Mouse (Mus musculus) midbrain, embryonic 12.5 days (tissue): ENCODE results near the gene Gdf3. TPM values are rescaled to one million over a fixed set of nuclear protein-coding genes. Genes with fewer than 3 reads are reported as not detected.
A peak's percentile ranks its signal among the peaks of the same experiment; 100 is the strongest.

Experiments
- ATAC-seq: fragments of 200-750 bp; cut with Nextera tagmentation; 2 replicates; pipeline ENCODE4 v1.8.0; 2017; ENCODE audit warnings: low read depth, moderate TSS enrichment, moderate library complexity; ENCODE audit not compliant: low FRiP score
- H3K27ac ChIP-seq: fragments of 300-500 bp; sonication (generic); replicated peaks from 2 replicates; pipeline ENCODE4 v1.5.1; 2016; ENCODE audit warnings: mild to moderate bottlenecking
- H3K27me3 ChIP-seq: fragments of 300-500 bp; sonication (generic); 2 replicates; pipeline ENCODE4 v1.6.1; 2016; ENCODE audit warnings: mild to moderate bottlenecking
- H3K36me3 ChIP-seq: fragments of 300-500 bp; sonication (generic); 2 replicates; pipeline ENCODE4 v1.6.1; 2016
- H3K4me1 ChIP-seq: fragments of 300-500 bp; sonication (generic); 2 replicates; pipeline ENCODE4 v1.6.1; 2016
- H3K4me2 ChIP-seq: fragments of 300-500 bp; sonication (generic); replicated peaks from 2 replicates; pipeline ENCODE4 v1.6.1; 2016; ENCODE audit warnings: mild to moderate bottlenecking, moderate library complexity
- H3K4me3 ChIP-seq: fragments of 300-500 bp; sonication (generic); 2 replicates; pipeline ENCODE4 v1.5.1; 2016; ENCODE audit warnings: mild to moderate bottlenecking
- H3K9ac ChIP-seq: fragments of 300-500 bp; sonication (generic); replicated peaks from 2 replicates; pipeline ENCODE4 v1.6.1; 2016; ENCODE audit warnings: mild to moderate bottlenecking, moderate library complexity
- H3K9me3 ChIP-seq: fragments of 300-500 bp; sonication (generic); 2 replicates; pipeline ENCODE4 v1.6.1; 2016; ENCODE audit warnings: mild to moderate bottlenecking
- WGBS: fragments of 180-500 bp; shearing (Covaris S2); methylation state at CpG from one replicate; pipeline ENCODE4 v1.1.7; 2016; 5-methylcytosine and 5-hydroxymethylcytosine counted together
- polyA plus RNA-seq: library from polyadenylated mRNA; unstranded; fragments of >200 nt; fragmentation: Nextera tagmentation; extraction: Ambion mirVana; gene quantifications from 2 replicates; pipeline ENCODE4 v1.2.1, GENCODE M21; 2016

The Gdf3 gene
- polyA plus RNA-seq, 1 experiment from 2014 or later: not detected

- ATAC-seq: peak; percentile 67
- no peak within 1 kb of the TSS for H3K27ac ChIP-seq
- H3K9ac ChIP-seq: peak within 1 kb of the TSS; percentile 55
- 10% methylated on average over 22 of the region's 22 CpGs for WGBS
- 0 out of 2 replicates have a peak, but pooled peaks cover 2% of the 10 kb centered on the region for H3K4me1 ChIP-seq
- H3K36me3 ChIP-seq: no peaks in the 10 kb centered on the region
- H3K4me2 ChIP-seq: peak within 1 kb of the TSS; percentile 63
- no peaks in the 10 kb centered on the region for H3K9me3 ChIP-seq
- no peaks in the 10 kb centered on the region for H3K27me3 ChIP-seq
- H3K4me3 ChIP-seq: peak within 1 kb of the TSS; percentile 42
Measured at GRCm38 (mm10) chr6:122602242-122602991, 7.5 kb downstream of the Gdf3 start, which contains the start of gene Apobec1. Gene Apobec1, minus strand, starts transcription at chr6:122602444.

GRCm38 (mm10) chr6:122601615-122602014, 8.3 kb downstream of the Gdf3 start:
- no peaks in the 10 kb centered on the region for H3K36me3 ChIP-seq
- H3K27me3 ChIP-seq: no peaks in the 10 kb centered on the region
- 89% methylated on average over 3 of the region's 3 CpGs for WGBS
- H3K4me2 ChIP-seq: peak overlapping the region; percentile 63; the same call in 1 of the 2 replicates
- no peak for ATAC-seq
- no peak overlapping the region for H3K4me3 ChIP-seq
- no peak overlapping the region for H3K27ac ChIP-seq
- H3K4me1 ChIP-seq: 0 out of 2 replicates have a peak, but pooled peaks cover 2% of the 10 kb centered on the region
- no peak overlapping the region for H3K9ac ChIP-seq
- H3K9me3 ChIP-seq: no peaks in the 10 kb centered on the region

- ATAC-seq: no peak
- Histone ChIP-seq H3K36me3 (no peaks in the 10 kb centered on the region), H3K4me3 (no peak overlapping the region), H3K9me3 (no peaks in the 10 kb centered on the region), H3K9ac (no peak overlapping the region), H3K27ac (no peak overlapping the region), H3K4me2 (no peak overlapping the region), H3K4me1 (0 out of 2 replicates have a peak, but pooled peaks cover 2% of the 10 kb centered on the region), H3K27me3 (no peaks in the 10 kb centered on the region)
- 93% methylated on average over 4 of the region's 4 CpGs for WGBS
Measured at GRCm38 (mm10) chr6:122601031-122601430, 8.9 kb downstream of the Gdf3 start.

- Histone ChIP-seq H3K36me3 (no peaks in the 10 kb centered on the region), H3K9me3 (no peaks in the 10 kb centered on the region), H3K4me1 (0 out of 2 replicates have a peak, but pooled peaks cover 2% of the 10 kb centered on the region), H3K4me3 (no peak overlapping the region), H3K9ac (no peak overlapping the region), H3K4me2 (no peak overlapping the region), H3K27ac (no peak overlapping the region), H3K27me3 (no peaks in the 10 kb centered on the region)
- ATAC-seq: no peak
- 82% methylated on average over 7 of the region's 7 CpGs for WGBS
Measured at GRCm38 (mm10) chr6:122600066-122600646, 9.7 kb downstream of the Gdf3 start.

- 91% methylated on average over 9 of the region's 9 CpGs for WGBS
- no peak overlapping the region for H3K4me3 ChIP-seq
- ATAC-seq: no peak
Measured at GRCm38 (mm10) chr6:122599054-122599737, 10.7 kb downstream of the Gdf3 start.

GRCm38 (mm10) chr6:122598436-122598835, 11.5 kb downstream of the Gdf3 start:
- H3K4me2 ChIP-seq: no peak overlapping the region
- no peak for ATAC-seq
- 91% methylated on average over 6 of the region's 6 CpGs for WGBS

More at GRCm38 (mm10) chr6:122599054-122599737, 10.7 kb downstream of the Gdf3 start:
- Histone ChIP-seq H3K9me3 (no peaks in the 10 kb centered on the region), H3K27ac (no peak overlapping the region), H3K27me3 (no peaks in the 10 kb centered on the region), H3K4me2 (no peak overlapping the region), H3K9ac (no peak overlapping the region), H3K4me1 (0 out of 2 replicates have a peak, but pooled peaks cover 2% of the 10 kb centered on the region), H3K36me3 (no peaks in the 10 kb centered on the region)

GRCm38 (mm10) chr6:122598014-122598413, 11.9 kb downstream of the Gdf3 start:
- no peaks in the 10 kb centered on the region for H3K36me3 ChIP-seq
- 0 out of 2 replicates have a peak, but pooled peaks cover 2% of the 10 kb centered on the region for H3K4me1 ChIP-seq
- no peak overlapping the region for H3K4me3 ChIP-seq
- H3K4me2 ChIP-seq: no peak overlapping the region
- H3K27ac ChIP-seq: no peak overlapping the region
- ATAC-seq: no peak
- no peak overlapping the region for H3K9ac ChIP-seq
- H3K9me3 ChIP-seq: no peaks in the 10 kb centered on the region
- no peaks in the 10 kb centered on the region for H3K27me3 ChIP-seq
- 96% methylated on average over 4 of the region's 4 CpGs for WGBS

More at GRCm38 (mm10) chr6:122598436-122598835, 11.5 kb downstream of the Gdf3 start:
- no peaks in the 10 kb centered on the region for H3K9me3 ChIP-seq
- H3K27me3 ChIP-seq: no peaks in the 10 kb centered on the region
- H3K36me3 ChIP-seq: no peaks in the 10 kb centered on the region
- H3K4me3 ChIP-seq: no peak overlapping the region
- no peak overlapping the region for H3K27ac ChIP-seq
- H3K4me1 ChIP-seq: 0 out of 2 replicates have a peak, but pooled peaks cover 2% of the 10 kb centered on the region
- H3K9ac ChIP-seq: no peak overlapping the region

GRCm38 (mm10) chr6:122596608-122597007, 13.3 kb downstream of the Gdf3 start:
- ATAC-seq: no peak
- Histone ChIP-seq H3K36me3 (no peaks in the 10 kb centered on the region), H3K9ac (no peak overlapping the region), H3K4me3 (no peak overlapping the region), H3K27ac (no peak overlapping the region), H3K4me1 (no peaks in the 10 kb centered on the region), H3K4me2 (no peak overlapping the region), H3K9me3 (no peaks in the 10 kb centered on the region), H3K27me3 (no peaks in the 10 kb centered on the region)
- WGBS: 89% methylated on average over 7 of the region's 7 CpGs

- Histone ChIP-seq H3K27me3 (no peaks in the 10 kb centered on the region), H3K27ac (no peak overlapping the region), H3K4me3 (no peak overlapping the region), H3K9ac (no peak overlapping the region), H3K4me1 (no peaks in the 10 kb centered on the region), H3K4me2 (no peak overlapping the region), H3K36me3 (no peaks in the 10 kb centered on the region), H3K9me3 (no peaks in the 10 kb centered on the region)
- WGBS: 40% methylated on average over 7 of the region's 7 CpGs
- ATAC-seq: peak; percentile 49; the same call in 1 of the 2 replicates
Measured at GRCm38 (mm10) chr6:122595637-122596036, 14.2 kb downstream of the Gdf3 start.

- ATAC-seq: no peak
- Histone ChIP-seq H3K27ac (no peak overlapping the region), H3K9me3 (no peaks in the 10 kb centered on the region), H3K4me1 (no peaks in the 10 kb centered on the region), H3K36me3 (no peaks in the 10 kb centered on the region), H3K9ac (no peak overlapping the region), H3K27me3 (no peaks in the 10 kb centered on the region), H3K4me3 (no peak overlapping the region), H3K4me2 (no peak overlapping the region)
- WGBS: 96% methylated on average over 2 of the region's 2 CpGs
Measured at GRCm38 (mm10) chr6:122592905-122593304, 17.0 kb downstream of the Gdf3 start.

GRCm38 (mm10) chr6:122591027-122591758, 18.7 kb downstream of the Gdf3 start:
- no peaks in the 10 kb centered on the region for H3K4me1 ChIP-seq
- no peak overlapping the region for H3K4me3 ChIP-seq
- H3K27ac ChIP-seq: no peak overlapping the region
- H3K9ac ChIP-seq: no peak overlapping the region
- H3K36me3 ChIP-seq: no peaks in the 10 kb centered on the region
- no peak for ATAC-seq
- WGBS: 85% methylated on average over 13 of the region's 13 CpGs
- H3K27me3 ChIP-seq: no peaks in the 10 kb centered on the region
- no peak overlapping the region for H3K4me2 ChIP-seq
- no peaks in the 10 kb centered on the region for H3K9me3 ChIP-seq
